Mouse (Mus musculus): Measurements from ENCODE around the gene Rsph3a.
"Not testable (repeated sequence)": the region's sequence is repeated elsewhere in the genome, so short reads cannot be mapped to it uniquely, and the experiment has no call there.

DNA sequence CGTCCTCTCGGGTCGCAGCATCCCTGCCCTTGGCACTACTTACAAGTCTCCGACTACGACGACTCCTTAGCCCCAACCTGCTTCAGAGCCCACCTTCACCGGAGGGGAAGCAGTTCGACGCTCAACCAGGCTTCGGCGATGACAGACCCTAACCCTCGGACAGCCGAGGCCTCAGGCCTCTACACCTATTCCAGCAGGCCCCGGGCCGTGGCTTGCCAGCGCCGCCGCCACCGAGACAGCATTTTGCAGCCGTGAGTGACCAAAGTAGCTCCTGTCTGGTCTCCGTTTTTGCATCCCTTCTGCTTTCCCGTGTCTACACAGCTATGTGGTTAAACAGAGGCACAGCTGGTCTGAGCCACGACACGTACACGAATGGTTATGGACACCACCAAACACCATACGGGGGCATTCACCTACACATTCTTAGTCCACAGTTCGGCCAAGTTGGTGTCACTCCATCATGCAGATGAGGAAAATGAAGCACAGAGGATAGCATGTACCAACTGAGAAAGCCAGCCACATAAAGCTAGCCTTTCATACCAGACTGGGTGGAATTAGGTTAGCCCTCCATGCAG lies 726 bp downstream of the Rsph3a start:
- not testable (repeated sequence) for TF ChIP-seq CTCF (IDR thresholded peaks at IDR 0.05; ENCODE audit: insufficient read depth, low read length); POLR2A (IDR thresholded peaks at IDR 0.05; ENCODE audit: borderline replicate concordance, extremely low read depth, low read depth, low read length)
